Mouse (Mus musculus) hematopoietic stem cell, adult 5-6 weeks (primary cell): ENCODE results near the gene Sectm1a. TPM values are rescaled to one million over a fixed set of nuclear protein-coding genes. Genes with fewer than 3 reads are reported as not detected.
"Not testable (repeated sequence)": the region's sequence is repeated elsewhere in the genome, so short reads cannot be mapped to it uniquely, and the experiment has no call there.

Experiments used
- ATAC-seq, 2 experiments: fragments of 125-278 bp in 1 of 2; replicated peaks in 1 of 2; 2 replicates each; pipeline ENCODE4 v1.8.0; 2016 to 2017; ENCODE audit warnings: inconsistent platforms in 2 of 2, mild to moderate bottlenecking in 2 of 2, moderate number of reproducible peaks in 2 of 2, low read depth in 1 of 2, moderate TSS enrichment in 1 of 2; ENCODE audit not compliant: low FRiP score in 2 of 2, poor library complexity in 2 of 2, severe bottlenecking in 2 of 2, insufficient read depth in 1 of 2, low TSS enrichment in 1 of 2
- total RNA-seq: library from RNA; stranded (forward); fragments of 172-1452, 232-1000 nt; gene quantifications from 2 replicates; pipeline ENCODE4 v1.2.3, GENCODE M21; 2017

Sectm1a gene
- total RNA-seq, 1 experiment from 2014 or later: not detected

- no peak for ATAC-seq
Measured at GRCm38 (mm10) chr11:121059471-121059870, 21.5 kb downstream of the Sectm1a start.

- ATAC-seq: no peak
Measured at GRCm38 (mm10) chr11:121058956-121059355, 22.1 kb downstream of the Sectm1a start.

- ATAC-seq: no peak
Measured at GRCm38 (mm10) chr11:121058122-121058521, 22.9 kb downstream of the Sectm1a start.

- no peak for ATAC-seq
Measured at GRCm38 (mm10) chr11:121056536-121057236, 24.3 kb downstream of the Sectm1a start.

GRCm38 (mm10) chr11:121053536-121053935 lies 27.5 kb downstream of the Sectm1a start:
- ATAC-seq: peak; percentile 81 to 91

GRCm38 (mm10) chr11:121052387-121052786 lies 28.6 kb downstream of the Sectm1a start:
- no peak for ATAC-seq

- ATAC-seq: no peak
Measured at GRCm38 (mm10) chr11:121051793-121052192, 29.2 kb downstream of the Sectm1a start.

GRCm38 (mm10) chr11:121049840-121050239 lies 31.2 kb downstream of the Sectm1a start:
- no peak for ATAC-seq

GRCm38 (mm10) chr11:121047826-121048399 lies 33.1 kb downstream of the Sectm1a start:
- no peak for ATAC-seq

GRCm38 (mm10) chr11:121045286-121045685 lies 35.7 kb downstream of the Sectm1a start:
- no peak for ATAC-seq

GRCm38 (mm10) chr11:121043025-121043424 lies 38.0 kb downstream of the Sectm1a start:
- not testable (repeated sequence) for ATAC-seq

- ATAC-seq: no peak
Measured at GRCm38 (mm10) chr11:121042480-121042879, 38.5 kb downstream of the Sectm1a start.

GRCm38 (mm10) chr11:121041636-121042035 lies 39.4 kb downstream of the Sectm1a start:
- ATAC-seq: no peak

GRCm38 (mm10) chr11:121041212-121041611 lies 39.8 kb downstream of the Sectm1a start:
- ATAC-seq: peak; percentile 61 to 66; a peak in 3 of 4 replicates

GRCm38 (mm10) chr11:121039302-121039701 lies 41.7 kb downstream of the Sectm1a start, which contains the start of gene Cd7:
Gene Cd7, minus strand, starts transcription at chr11:121039418.
- no peak for ATAC-seq

GRCm38 (mm10) chr11:121038366-121039240 lies 42.4 kb downstream of the Sectm1a start:
- peak; percentile 41 to 65; a peak in 2 of 4 replicates for ATAC-seq

GRCm38 (mm10) chr11:121033118-121033517 lies 47.9 kb downstream of the Sectm1a start:
- ATAC-seq: no peak; a peak in 1 of 4 replicates

- peak; percentile 29 to 46; a peak in 2 of 4 replicates for ATAC-seq
Measured at GRCm38 (mm10) chr11:121027259-121027658, 53.8 kb downstream of the Sectm1a start.
